Mouse (Mus musculus) urinary bladder, postnatal 14 days (tissue): Measurements from ENCODE around the gene Sema4b.

Source experiments
- DNase-seq: peaks from one replicate; pipeline ENCODE4 v3.0.0; 2021; ENCODE audit warnings: low spot score

Sema4b gene

DNA sequence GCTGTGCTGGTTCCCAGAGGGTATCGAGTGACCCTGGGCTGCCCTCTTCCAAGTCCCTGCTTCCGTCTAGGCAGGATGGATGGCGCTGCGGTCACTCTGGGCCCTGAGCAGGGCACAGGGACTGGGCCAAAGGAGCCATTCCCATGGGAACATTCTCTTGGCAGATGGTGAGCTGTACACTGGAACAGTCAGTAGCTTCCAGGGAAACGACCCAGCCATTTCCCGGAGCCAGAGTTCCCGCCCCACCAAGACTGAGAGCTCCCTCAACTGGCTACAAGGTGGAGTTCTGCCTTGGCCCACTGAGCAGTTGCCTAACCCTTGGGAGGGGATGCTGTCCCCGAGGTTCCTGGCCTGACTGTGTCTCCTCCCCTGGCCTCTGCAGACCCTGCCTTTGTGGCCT, 29.9 kb downstream of the Sema4b start:
- peak; percentile 33 for DNase-seq

DNA sequence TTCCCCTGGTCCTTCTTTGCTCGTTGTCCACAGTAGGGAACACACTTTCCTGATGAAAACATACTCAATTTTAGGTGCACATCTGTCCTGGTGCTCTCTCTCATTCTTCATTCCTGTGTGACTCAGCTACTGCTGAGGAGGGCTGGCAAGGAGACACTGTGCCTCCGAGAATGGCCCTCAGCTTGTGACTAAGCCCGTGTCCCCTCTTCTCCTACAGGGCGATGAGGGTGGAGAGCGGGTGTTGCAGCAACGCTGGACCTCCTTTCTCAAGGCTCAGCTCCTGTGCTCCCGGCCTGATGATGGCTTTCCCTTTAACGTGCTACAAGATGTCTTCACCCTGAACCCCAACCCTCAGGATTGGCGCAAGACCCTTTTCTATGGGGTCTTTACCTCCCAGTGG, 32.0 kb downstream of the Sema4b start:
- no peak for DNase-seq

DNA sequence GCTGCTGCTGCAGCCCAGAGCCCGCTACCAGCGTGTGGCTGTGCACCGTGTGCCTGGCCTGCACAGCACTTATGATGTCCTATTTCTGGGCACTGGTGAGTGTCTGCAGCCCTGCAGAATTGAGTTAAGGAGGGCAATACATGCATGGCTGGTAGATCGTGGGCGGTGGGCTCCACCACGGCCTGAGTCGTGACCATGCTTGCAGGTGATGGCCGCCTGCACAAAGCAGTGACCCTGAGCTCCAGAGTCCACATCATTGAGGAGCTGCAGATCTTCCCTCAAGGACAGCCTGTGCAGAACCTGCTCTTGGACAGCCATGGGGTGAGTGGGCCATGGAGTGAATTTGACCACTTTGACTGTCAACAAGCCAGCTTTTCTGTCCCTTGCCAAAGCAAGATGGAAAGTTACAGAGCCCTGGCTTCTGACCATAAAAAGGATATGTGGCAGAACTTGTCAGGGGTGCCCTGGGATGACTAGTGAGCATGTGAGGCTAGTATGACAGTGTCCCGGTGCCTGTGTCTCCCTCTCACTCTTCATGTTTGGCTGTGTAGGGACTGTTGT, 33.7 kb downstream of the Sema4b start:
- no peak for DNase-seq

DNA sequence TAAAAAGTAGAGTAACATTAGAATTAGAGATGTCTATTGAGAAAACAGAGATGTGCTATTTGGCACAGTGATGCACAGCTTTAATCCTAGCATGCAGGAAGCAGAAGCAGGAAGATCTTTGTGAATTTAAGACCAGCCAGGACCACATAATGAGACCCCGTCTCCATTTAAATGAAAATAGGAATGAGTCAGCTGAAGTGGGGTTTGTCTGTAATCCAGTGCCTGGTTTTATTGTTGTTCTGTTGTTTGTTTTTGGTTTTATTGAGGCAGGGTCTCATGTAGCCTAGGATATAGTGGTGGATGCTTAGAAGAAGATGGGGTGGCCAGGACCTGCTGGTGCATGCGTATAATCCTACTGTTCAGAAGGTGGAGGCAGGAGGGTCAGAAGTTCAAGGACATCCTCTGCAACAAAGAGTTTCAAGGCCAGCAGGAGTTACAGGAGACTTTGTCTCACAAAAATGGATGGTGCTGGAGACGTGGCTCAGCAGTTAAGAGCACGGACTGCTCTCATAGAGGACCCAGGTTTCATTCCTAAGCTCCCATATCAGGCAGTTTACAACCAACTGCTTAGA, 34.6 kb downstream of the Sema4b start:
- no peak for DNase-seq

DNA sequence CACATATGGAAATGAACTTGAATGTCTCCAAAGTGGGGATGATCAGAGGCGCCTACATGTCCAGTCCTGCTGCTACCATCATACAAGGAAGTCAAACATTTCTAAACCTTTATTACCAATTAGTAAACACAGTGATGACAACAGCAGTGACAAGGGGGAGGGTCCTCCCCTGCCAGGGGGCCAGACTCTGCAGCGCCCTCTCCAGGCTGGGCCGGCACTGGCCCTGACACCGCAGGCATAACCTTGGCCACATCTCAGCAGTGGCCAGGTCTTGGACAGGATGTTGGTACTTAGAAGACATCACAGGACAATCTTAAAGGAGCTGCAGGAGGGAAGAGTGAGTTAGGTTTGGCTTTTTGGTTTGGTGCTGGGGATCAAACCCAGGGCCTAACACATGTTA, 40.4 kb downstream of the Sema4b start:
- DNase-seq, result no peak

DNA sequence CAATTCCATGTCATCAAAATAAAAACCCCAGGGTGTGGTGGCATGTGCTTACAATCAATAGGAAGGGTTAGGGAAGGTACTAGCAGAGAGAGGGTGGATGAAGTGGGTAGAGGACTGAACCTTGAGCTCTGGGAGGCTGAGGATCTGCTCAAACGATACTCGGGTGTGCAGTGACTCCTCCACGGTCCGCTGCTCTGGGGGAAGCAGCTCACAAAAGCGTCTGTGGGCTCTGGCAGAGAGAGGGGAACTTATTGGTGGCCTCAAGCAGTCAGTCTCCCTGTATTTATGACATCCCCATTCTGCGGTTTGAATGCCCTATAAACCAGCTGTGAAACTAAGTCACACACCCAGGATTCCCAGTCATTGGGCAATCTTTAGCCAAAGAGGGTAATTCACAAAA, 43.6 kb downstream of the Sema4b start:
- no peak for DNase-seq

DNA sequence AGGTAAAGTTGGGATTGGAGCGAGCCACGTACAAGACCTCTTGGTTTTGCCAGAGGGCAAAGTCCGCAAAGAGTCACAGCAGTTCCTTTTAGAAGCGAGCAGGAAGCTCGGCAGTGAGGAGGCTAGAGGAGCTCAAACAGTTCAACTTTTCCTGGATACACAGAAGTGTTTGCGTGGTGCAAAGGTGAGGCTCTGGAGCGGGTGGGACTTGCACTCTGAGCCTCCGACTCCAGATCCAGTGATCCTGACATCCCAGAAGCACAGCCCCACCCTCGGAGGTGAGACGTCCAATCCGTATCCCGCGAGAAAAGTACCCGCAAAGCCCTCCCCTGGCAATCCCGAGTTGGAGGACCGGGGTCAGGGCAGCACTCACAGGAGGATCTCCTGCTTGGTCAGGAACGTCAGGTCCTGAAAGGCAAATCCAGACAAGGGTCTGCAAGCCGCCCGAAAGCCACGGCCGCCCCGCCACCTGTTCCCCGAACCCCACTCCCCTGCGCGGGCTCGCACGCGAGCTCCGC, 45.4 kb downstream of the Sema4b start:
- DNase-seq, result no peak

DNA sequence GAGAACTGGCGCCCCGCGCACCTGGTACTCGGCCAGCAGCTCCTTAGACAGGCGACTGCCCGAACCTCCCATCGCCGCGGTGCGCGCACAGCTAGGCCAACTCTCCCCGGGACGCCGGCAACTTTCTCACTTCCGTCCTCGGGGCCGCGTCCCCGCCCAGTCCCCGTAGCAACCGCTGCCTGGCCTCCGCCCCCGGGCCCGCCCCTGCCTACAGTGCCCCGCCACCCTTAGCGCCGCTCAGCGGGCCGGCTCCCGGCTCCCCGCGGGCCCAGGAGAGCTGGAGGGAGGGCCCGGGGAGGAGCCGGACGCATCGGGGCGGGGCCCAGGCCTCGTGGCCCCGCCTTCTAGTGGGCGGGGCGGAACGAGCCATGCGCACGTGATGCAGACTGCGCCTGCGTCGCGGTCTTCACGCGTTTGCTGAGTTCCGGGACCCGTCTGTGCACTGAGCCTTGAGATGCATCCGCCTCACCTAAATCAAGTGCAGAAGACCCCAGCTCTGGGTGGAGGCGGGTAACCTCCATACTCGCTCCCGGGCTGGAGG, 45.9 kb downstream of the Sema4b start, which contains the start of the genes Cib1 and Gdpgp1:
Gene Cib1, minus strand, starts transcription at position 325 of the 541 bp plus-strand sequence.
Gene Gdpgp1, plus strand, starts transcription at position 377 of the 541 bp plus-strand sequence.
- DNase-seq, result peak; percentile 97

DNA sequence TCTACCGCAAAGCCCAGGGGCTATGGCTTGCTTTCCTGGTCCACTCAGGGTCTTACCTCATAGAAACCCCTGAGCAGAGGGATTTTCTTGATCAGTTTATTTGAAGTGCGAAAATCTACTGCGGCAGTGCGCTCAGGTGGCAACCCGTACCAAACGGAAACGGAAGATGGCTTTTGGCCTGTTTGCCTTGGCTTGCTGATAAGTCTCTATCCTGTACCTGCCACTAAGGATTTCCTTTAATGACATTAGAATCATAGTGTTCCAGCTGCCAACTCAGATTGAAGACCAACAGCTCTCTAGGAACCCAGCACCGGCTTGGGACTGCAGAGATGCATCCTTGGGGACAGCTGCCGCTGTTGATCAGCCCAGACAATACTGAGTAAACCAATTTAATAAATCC, 47.2 kb downstream of the Sema4b start:
- DNase-seq, result no peak

DNA sequence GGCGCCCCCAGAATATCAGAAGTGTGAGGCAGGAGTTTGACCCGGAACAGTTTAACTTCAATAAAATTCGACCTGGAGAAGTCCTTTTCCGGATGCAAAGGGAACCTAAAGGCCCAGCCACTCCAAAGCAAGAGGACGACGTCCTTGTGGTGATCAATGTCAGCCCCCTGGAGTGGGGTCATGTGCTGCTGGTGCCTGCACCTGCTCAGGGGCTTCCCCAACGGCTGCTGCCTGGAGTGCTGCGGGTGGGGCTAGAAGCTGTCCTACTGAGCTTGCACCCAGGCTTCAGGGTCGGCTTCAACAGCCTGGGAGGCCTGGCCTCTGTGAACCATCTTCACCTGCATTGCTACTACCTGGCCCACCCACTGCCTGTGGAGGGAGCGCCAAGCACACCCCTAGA, 51.9 kb downstream of the Sema4b start:
- DNase-seq, result no peak

DNA sequence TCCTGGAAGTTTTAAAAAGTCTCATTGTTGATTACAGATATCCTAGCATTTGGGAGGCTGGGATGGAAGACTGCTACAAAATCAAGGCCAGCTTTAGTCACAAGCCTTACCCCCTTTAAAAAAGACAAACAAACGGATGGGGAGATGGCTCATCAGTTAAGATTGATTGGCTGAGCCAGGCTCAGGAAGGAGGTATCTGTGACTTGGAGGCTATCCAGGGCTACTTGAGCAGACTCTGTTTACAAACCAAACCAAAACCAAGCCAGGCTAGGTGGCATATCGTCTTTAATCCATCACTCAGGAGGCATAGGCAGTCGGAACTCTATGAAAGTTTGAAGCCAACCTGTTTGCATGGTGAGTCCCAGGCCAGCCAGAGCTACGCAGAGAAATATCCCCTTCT, 55.0 kb downstream of the Sema4b start:
- no peak for DNase-seq

DNA sequence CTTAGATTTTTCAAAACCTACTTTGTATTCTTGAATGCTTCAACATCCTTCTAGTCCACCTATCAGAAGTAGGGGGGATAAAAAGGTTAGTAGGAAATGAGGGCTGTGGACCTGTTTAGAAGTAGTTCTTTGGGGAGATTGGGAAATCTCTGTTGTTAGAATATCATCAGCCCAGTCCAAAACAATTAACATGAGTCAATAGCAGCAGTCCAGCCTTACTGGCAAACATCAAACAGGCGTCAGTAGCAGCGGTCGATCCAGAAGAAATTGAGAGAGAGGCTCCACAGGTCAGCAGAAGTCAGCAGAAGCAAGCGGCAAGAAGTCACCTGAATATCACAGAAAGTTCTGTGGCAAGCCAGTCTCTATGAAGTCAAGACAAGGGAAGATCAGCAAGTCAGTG, 58.2 kb downstream of the Sema4b start:
- no peak for DNase-seq

DNA sequence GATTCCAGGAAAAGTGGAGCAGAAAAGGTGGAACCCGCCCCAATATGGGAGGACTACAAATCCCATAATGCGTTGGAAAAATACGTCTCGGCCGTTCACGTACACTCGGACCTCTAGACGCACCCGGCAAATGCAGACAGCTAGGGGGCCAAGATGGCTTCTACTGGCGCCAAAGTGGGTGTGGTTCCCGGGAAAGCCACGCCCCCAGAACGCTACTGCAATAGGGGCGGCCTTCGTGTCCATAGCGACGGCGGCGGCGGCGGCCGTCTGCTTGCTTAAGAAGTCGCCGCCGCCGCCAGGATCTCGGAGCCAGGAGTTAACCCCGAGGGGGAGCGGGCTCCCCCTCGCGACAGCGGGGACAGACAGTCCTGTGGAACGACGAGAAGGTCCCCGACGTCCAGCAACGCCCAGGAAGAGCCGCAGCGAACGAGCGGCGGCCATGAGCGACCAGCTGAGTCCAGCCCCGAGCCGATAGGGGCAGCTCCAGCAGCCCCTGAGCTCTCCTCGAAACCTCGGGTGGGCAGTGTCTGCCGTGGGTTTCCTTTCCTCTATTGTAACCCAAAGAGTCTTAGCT, 59.6 kb downstream of the Sema4b start, which contains the start of gene Ttll13:
Gene Ttll13, plus strand, starts transcription at position 229 of the 574 bp plus-strand sequence.
- DNase-seq, result peak; percentile 98

DNA sequence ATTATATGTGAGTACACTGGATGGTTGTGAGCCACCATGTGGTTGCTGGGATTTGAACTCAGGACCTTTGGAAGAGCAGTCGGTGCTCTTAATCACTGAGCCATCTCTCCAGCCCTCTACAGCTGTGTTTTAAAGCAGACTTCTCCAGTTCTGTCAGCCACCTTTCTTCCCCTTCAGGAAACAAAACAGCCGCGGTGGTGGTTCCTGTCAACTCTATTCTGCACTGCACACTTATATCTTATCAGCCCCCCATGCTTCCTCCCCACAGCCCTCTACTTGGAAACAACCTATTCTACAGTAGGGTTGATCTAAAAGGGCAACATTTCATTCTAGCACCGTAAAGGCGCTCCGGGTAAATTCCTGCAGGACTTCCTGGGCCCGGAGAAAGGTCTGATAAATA, 60.2 kb downstream of the Sema4b start:
- DNase-seq, result no peak

DNA sequence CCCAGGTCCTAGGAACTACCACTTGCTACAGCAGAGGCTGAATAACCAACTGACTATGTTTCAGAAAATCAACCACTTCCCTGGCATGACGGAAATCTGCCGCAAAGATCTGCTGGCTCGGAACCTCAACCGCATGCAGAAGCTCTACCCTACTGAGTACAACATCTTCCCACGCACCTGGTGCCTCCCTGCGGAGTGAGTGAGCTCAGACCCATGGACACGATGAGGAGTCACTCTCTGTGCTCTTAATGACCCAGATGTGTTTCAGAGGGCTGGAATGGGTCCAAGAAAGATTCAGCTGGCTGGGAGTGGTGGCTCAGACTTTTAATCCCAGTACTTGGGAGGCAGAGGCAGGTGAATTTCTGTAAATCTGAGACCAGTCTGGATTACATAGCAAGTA, 65.8 kb downstream of the Sema4b start:
- DNase-seq, result no peak

DNA sequence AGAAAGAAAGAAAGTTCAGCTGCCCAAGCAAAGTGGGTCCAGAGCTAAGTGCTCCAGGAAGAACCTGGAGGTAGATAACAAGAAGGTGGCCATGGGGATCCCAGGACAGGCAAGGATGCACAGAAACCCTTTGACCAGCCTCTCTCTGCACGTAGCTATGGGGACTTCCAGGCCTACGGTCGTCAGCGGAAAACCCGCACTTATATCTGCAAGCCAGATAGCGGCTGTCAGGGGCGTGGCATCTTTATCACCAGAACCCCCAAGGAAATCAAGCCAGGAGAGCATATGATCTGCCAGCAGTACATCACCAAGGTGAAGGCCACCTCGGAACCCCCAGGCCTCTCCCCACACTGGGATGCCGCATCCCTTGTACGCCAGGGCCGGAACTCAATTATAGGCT, 66.2 kb downstream of the Sema4b start:
- DNase-seq, result no peak

DNA sequence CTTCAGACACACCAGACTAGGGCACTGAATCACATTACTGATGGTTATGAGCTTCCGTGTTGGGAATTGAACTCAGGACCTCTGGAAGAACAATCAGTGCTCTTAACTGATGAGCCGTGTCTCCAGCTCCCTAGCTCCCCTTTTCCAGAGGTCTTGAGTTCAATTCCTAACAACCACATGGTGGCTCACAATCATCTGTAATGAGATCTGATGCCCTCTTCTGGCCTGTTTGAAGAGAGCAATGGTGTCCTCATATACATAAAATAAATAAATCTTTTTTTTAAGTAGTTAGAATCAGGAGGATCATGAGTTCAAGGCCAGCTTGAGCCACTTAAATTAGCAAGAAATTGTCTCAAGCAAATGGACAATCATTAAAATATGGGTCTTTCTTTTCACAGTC, 69.3 kb downstream of the Sema4b start:
- DNase-seq, result no peak

DNA sequence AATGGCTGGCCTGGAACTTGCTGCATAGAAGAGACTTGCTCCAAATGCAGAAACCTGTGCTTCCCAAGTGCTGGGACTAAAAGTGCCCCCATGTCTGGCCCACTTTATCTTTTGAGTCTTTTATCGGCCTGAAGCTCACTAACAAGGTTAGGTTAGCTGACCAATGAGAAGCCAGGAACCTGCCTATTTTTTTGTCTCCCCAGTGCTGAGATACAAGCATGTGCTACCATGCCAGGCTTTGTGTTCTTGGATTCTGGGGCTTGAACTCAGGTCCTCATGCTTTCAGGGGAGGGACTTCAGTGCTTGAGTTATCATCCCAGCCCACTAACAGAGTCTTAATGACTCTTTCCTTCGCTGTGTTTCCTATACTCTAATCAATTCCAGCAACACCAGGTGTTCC, 71.1 kb downstream of the Sema4b start:
- DNase-seq, result no peak

DNA sequence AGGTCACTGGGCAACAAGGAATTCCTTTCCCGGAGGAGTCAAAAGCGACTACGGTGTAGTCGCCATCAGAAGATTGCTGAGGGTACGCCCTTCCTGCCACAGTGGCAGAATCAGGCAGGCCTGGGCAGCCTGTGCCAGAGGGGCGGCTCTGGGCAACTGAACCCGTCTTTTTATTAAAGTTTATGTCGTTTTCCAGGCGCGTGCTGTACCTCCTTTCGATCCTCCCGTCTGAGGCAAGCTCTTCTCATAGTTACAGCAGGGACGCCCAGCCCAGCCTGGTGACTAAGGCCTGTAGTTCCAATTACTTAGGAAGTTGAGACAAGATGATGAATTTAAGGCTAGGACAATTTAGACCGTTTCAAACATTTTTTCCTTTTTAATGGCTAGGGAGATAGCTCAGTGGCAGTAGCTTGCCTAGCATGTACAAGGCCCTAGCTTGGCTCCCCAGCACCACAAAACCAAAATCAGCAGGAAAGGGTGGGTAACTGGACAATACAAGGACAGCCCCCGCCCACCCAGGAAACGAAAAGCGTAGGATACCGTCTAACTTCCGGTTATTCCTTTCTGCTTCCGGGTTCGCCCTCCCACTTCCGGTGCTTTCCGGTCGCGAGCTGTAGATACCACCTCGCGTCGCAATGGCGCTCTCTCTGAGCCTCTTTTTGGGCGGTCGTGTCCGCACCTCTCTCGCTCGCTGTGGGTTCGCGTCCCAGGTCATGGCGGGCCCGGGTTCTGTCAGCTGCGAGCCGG, 74.2 kb downstream of the Sema4b start, which contains the start of gene Ngrn:
Gene Ngrn, plus strand, starts transcription at position 591 of the 747 bp plus-strand sequence.
- peak; percentile 86 for DNase-seq

DNA sequence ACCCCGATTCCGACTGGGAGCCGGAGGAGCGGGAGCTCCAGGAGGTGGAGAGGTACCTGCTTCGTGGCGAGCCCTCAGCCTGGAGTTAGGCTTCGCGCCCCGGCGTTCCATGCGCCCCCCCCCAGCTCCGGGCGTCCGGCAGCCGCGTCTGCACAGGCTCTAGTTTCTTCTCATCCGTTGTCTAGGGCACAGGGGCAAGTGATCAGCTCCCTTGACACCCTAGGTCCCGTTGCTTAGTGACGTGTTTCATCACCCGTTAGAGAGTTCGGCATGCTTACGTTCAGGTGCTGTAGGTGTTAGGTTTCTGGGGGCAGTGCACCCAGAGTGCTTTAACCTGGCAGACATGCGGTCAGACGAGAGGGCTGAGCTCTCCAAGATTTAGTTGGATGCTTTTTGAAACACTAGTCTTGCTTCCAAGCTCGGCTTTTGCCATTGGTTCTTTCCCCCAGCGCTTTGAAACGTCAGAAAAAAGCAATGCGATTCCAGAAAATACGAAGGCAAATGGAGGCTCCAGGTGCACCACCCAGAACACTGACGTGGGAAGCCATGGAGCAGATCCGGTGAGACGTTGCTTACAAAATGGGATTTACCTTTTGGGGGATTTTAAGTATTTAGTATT, 74.8 kb downstream of the Sema4b start:
- no peak for DNase-seq

DNA sequence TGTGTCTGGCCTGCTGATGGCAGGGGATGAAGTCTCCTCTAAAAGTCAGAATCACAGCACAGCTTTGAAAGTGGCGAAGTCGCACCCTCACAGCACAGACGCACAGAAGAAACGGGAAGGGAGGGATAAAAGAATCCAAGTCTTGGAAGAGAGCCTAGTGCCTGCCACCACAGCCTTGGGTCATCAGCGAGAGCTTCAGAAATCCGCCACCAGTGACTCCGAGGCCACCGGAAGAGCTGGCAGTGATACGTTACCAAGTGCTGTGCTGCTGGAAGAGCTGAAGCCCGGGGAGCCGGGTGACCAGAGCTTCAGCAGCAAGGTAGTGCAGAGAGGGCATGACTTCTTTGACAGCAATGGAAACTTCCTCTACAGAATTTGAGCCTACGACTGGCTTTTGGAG, 78.0 kb downstream of the Sema4b start:
- DNase-seq, result no peak

DNA sequence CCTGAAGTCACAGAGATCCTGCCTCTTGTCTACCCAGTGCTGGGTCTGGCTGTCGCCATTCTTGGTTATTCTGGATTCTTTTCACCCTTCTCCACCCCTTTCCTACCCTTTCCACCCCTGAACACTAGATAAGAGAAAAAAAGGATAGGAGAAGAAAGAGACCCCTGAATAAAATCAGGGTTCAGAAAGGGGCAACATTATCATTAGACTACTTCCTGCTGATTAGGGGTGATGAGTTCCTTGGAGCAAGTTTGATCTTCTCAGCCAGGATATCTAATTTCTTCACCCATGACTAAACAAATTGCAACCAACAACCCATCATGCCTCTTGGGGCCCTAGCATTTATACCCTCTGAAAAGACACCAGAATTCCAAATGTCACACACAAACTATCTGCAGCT, 81.1 kb downstream of the Sema4b start:
- DNase-seq, result no peak
